Mouse (Mus musculus) left cerebral cortex, postnatal 14 days (tissue): ENCODE results near the gene St6galnac5. TPM values are rescaled to one million over a fixed set of nuclear protein-coding genes. Genes with fewer than 3 reads are reported as not detected.

Experiments
- DNase-seq, 2 experiments: peaks; one replicate each; pipeline ENCODE4 v3.0.0; 2021 to 2022; ENCODE audit warnings: low spot score in 2 of 2, mixed read lengths in 1 of 2
- intact Hi-C: fragments of 180-260 bp; cut with DNase I; formaldehyde crosslinking; loops from one replicate; pipeline ENCODE4 v1.15.1; 2025
- total RNA-seq, 2 experiments: library from RNA; stranded (reverse); gene quantifications; 2 replicates each; pipeline ENCODE4 v1.2.3; 2021

St6galnac5 gene
- total RNA-seq, 2 experiments from 2014 or later, result 32.6 to 48.5 TPM

GRCm38 (mm10) chr3:152956038-152956437 is 26.0 kb downstream of the St6galnac5 start:
- intact Hi-C loops, result no loop called here
- no peak for DNase-seq

GRCm38 (mm10) chr3:152951634-152952545 is 30.2 kb downstream of the St6galnac5 start:
- intact Hi-C loops, result no loop called here
- DNase-seq, result no peak

- intact Hi-C loops, result no loop called here
Measured at GRCm38 (mm10) chr3:152950914-152951313, 31.1 kb downstream of the St6galnac5 start.

GRCm38 (mm10) chr3:152950299-152950698 is 31.7 kb downstream of the St6galnac5 start:
- no peak for DNase-seq
- intact Hi-C loops, result no loop called here

More at GRCm38 (mm10) chr3:152950914-152951313, 31.1 kb downstream of the St6galnac5 start:
- no peak for DNase-seq

GRCm38 (mm10) chr3:152949233-152949777 is 32.7 kb downstream of the St6galnac5 start:
- intact Hi-C loops, result no loop called here
- no peak for DNase-seq

GRCm38 (mm10) chr3:152948556-152948955 is 33.5 kb downstream of the St6galnac5 start:
- intact Hi-C loops, result no loop called here
- no peak for DNase-seq

GRCm38 (mm10) chr3:152947031-152947640 is 34.9 kb downstream of the St6galnac5 start:
- DNase-seq, result no peak
- intact Hi-C loops, result no loop called here

- DNase-seq, result peak in 1 of 2 experiments; percentile 19
- intact Hi-C loops, result no loop called here
Measured at GRCm38 (mm10) chr3:152944766-152945165, 37.3 kb downstream of the St6galnac5 start.

GRCm38 (mm10) chr3:152942985-152943384 is 39.1 kb downstream of the St6galnac5 start:
- DNase-seq, result no peak
- intact Hi-C loops, result no loop called here

- intact Hi-C loops, result no loop called here
- DNase-seq, result no peak
Measured at GRCm38 (mm10) chr3:152941671-152942070, 40.4 kb downstream of the St6galnac5 start.

GRCm38 (mm10) chr3:152936313-152936712 is 45.7 kb downstream of the St6galnac5 start:
- intact Hi-C loops, result no loop called here
- DNase-seq, result no peak

- intact Hi-C loops, result no loop called here
- DNase-seq, result no peak
Measured at GRCm38 (mm10) chr3:152933737-152934136, 48.3 kb downstream of the St6galnac5 start.

- intact Hi-C loops, result no loop called here
- no peak for DNase-seq
Measured at GRCm38 (mm10) chr3:152932544-152932943, 49.5 kb downstream of the St6galnac5 start.

- DNase-seq, result no peak
- intact Hi-C loops, result no loop called here
Measured at GRCm38 (mm10) chr3:152932096-152932495, 50.0 kb downstream of the St6galnac5 start.

- intact Hi-C loops, result no loop called here
- no peak for DNase-seq
Measured at GRCm38 (mm10) chr3:152931354-152931753, 50.7 kb downstream of the St6galnac5 start.

- no peak for DNase-seq
- intact Hi-C loops, result no loop called here
Measured at GRCm38 (mm10) chr3:152929788-152930281, 52.2 kb downstream of the St6galnac5 start.

- intact Hi-C loops, result no loop called here
Measured at GRCm38 (mm10) chr3:152929256-152929787, 52.7 kb downstream of the St6galnac5 start.

GRCm38 (mm10) chr3:152928287-152928975 is 53.6 kb downstream of the St6galnac5 start:
- DNase-seq, result peak in 1 of 2 experiments; percentile 23
- intact Hi-C loops, result no loop called here

More at GRCm38 (mm10) chr3:152929256-152929787, 52.7 kb downstream of the St6galnac5 start:
- DNase-seq, result no peak

GRCm38 (mm10) chr3:152926166-152926565 is 55.9 kb downstream of the St6galnac5 start:
- no peak for DNase-seq
- intact Hi-C loops, result no loop called here
